Mouse (Mus musculus) heart, embryonic 11.5 days (tissue): ENCODE results near the gene Olfr810. TPM values are rescaled to one million over a fixed set of nuclear protein-coding genes. Genes with fewer than 3 reads are reported as not detected.

Source experiments
- ATAC-seq: fragments of 200-750 bp; cut with Nextera tagmentation; replicated peaks from 2 replicates; pipeline ENCODE4 v1.8.0; 2017; ENCODE audit warnings: moderate library complexity; ENCODE audit not compliant: insufficient number of reproducible peaks, low FRiP score, low TSS enrichment
- H3K27ac ChIP-seq: fragments of 300-500 bp; sonication (generic); 2 replicates; pipeline ENCODE4 v1.5.1; 2014; ENCODE audit warnings: mild to moderate bottlenecking, low read depth, low read length
- H3K27me3 ChIP-seq: fragments of 300-500 bp; sonication (generic); 2 replicates; pipeline ENCODE4 v1.6.1; 2014; ENCODE audit warnings: mild to moderate bottlenecking, low read length, mixed read lengths; ENCODE audit not compliant: control insufficient read depth, insufficient read depth
- H3K36me3 ChIP-seq: fragments of 300-500 bp; sonication (generic); 2 replicates; pipeline ENCODE4 v1.6.1; 2014; ENCODE audit warnings: mild to moderate bottlenecking, low read length, moderate library complexity, mixed read lengths; ENCODE audit not compliant: control insufficient read depth, insufficient read depth
- H3K4me1 ChIP-seq: fragments of 300-500 bp; sonication (generic); 2 replicates; pipeline ENCODE4 v1.6.1; 2014; ENCODE audit warnings: low read length; ENCODE audit not compliant: control insufficient read depth, insufficient read depth
- H3K4me2 ChIP-seq: fragments of 300-500 bp; sonication (generic); 2 replicates; pipeline ENCODE4 v1.6.1; 2014; ENCODE audit warnings: mild to moderate bottlenecking, moderate library complexity
- H3K4me3 ChIP-seq: fragments of 300-500 bp; sonication (generic); 2 replicates; pipeline ENCODE4 v1.5.1; 2014; ENCODE audit warnings: low read depth, low read length
- H3K9ac ChIP-seq: fragments of 300-500 bp; sonication (generic); 2 replicates; pipeline ENCODE4 v1.6.1; 2014; ENCODE audit warnings: mild to moderate bottlenecking, low read depth, low read length, moderate library complexity
- H3K9me3 ChIP-seq: fragments of 300-500 bp; sonication (generic); replicated peaks from 2 replicates; pipeline ENCODE4 v1.6.1; 2016; ENCODE audit warnings: low read length; ENCODE audit not compliant: control insufficient read depth
- WGBS: fragments of 180-500 bp; shearing (Covaris S2); extraction: QIAGEN DNeasy Blood & Tissue Kit; methylation state at CpG from one replicate; pipeline ENCODE4 v1.1.7; 2014; ENCODE audit not compliant: insufficient replicate concordance; 5-methylcytosine and 5-hydroxymethylcytosine counted together
- polyA plus RNA-seq: library from polyadenylated mRNA; unstranded; fragments of >200 nt; fragmentation: Nextera tagmentation; extraction: Ambion mirVana; gene quantifications from 2 replicates; pipeline ENCODE4 v1.2.1, GENCODE M21; 2014

Olfr810 gene
- polyA plus RNA-seq: not detected in 2 replicates

DNA sequence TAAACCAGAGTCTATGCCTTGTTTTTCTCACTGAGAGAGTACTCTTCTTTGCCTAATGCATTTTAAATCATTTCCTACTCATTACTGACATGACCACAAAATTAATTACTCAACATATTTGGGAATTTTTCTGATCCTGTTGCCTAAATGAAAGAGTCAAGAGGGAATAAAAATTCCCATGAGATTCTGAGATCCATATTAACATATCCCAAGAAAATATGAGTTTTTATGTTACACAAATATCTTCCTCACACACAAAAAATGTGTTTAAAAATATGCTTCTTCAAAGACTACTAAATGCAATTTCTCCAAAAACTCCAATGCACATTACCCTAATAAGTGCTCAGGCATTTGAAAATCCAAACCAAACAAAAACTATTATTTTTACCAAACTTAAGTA is at the start of gene Olfr810:
Gene Olfr810, minus strand, starts transcription at position 101 of the 400 bp plus-strand sequence.
- no peak within 1 kb of the TSS for H3K9ac ChIP-seq
- no peaks in the 10 kb centered on the region for H3K27me3 ChIP-seq
- no peak for ATAC-seq
- no peak within 1 kb of the TSS for H3K4me3 ChIP-seq
- no peak within 1 kb of the TSS for H3K27ac ChIP-seq
- no peaks in the 10 kb centered on the region for H3K9me3 ChIP-seq
- H3K4me2 ChIP-seq: no peak within 1 kb of the TSS
- no peaks in the 10 kb centered on the region for H3K4me1 ChIP-seq
- no peaks in the 10 kb centered on the region for H3K36me3 ChIP-seq

DNA sequence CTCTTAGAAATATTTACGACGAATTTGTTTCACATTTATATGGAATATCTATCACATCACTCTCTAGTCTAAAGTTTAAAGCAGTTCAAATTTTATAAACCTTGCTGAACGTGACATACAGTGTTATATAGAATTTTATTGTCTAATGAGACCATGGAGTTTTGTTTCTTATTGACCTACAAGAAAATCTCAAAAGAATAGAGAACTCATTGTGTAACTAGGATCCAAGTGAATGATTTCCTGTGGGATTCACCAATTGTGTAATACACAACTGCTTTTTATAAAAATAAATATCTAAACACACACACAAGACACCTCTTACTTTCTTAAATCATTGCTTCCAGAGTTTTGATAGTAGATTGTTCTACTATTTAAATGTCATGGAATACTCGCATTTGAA is 9.6 kb upstream of the Olfr810 start, which contains the start of gene Olfr811:
Gene Olfr811, minus strand, starts transcription at position 101 of the 400 bp plus-strand sequence.
- 71% methylated on average over 4 of the region's 4 CpGs for WGBS

DNA sequence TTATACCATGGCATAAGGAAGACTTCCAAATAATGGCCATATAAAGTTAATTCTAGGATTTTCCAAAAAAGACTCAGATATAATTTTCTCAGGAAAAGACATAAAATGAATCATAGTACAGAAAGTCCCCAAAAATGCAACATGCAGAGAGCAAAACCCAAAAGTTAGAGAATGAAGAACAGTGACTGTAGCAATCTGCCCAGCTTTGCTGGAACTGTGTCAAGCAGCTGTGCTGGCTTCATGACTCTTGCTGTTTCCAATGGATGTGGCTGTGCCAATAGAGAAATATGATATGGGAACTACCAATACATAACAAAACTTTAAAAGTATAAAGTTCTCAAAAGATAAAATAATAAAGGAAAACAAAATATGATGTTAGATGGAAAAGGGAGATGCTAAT is 16.6 kb downstream of the Olfr810 start:
- Histone ChIP-seq H3K9me3 (no peaks in the 10 kb centered on the region), H3K36me3 (no peaks in the 10 kb centered on the region), H3K4me2 (no peak overlapping the region), H3K27me3 (no peaks in the 10 kb centered on the region), H3K4me3 (no peak overlapping the region), H3K27ac (no peak overlapping the region), H3K9ac (no peak overlapping the region), H3K4me1 (no peaks in the 10 kb centered on the region)
- no peak for ATAC-seq

More for the DNA sequence above, 9.6 kb upstream of the Olfr810 start, which contains the start of gene Olfr811:
- Histone ChIP-seq H3K9me3 (no peaks in the 10 kb centered on the region), H3K9ac (no peak within 1 kb of the TSS), H3K4me1 (no peaks in the 10 kb centered on the region), H3K27me3 (no peaks in the 10 kb centered on the region), H3K27ac (no peak within 1 kb of the TSS), H3K4me3 (no peak within 1 kb of the TSS), H3K4me2 (no peak within 1 kb of the TSS), H3K36me3 (no peaks in the 10 kb centered on the region)
- no peak for ATAC-seq

DNA sequence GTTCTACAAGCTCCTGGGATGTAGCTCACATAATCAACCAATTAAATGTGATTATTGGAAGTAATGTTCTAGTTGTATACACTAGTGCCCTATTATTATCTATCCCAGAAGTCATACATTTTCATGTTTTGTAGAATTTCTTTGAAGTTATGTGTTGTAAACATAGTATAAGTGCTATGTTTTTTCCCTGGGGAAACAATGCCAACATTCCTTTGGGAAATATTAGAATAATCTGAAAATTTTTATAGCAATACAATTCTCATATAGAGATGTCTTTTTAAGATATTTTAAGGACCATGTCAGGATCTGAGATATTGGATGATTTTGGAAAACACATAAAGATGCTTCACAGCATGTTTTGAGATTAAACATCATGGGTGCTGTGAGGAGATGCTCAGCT is 20.4 kb downstream of the Olfr810 start, which contains the start of gene Olfr809:
Gene Olfr809, plus strand, starts transcription at position 301 of the 400 bp plus-strand sequence.
- Histone ChIP-seq H3K4me3 (no peak within 1 kb of the TSS), H3K4me2 (no peak within 1 kb of the TSS), H3K36me3 (no peaks in the 10 kb centered on the region), H3K4me1 (no peaks in the 10 kb centered on the region), H3K9ac (no peak within 1 kb of the TSS), H3K9me3 (no peaks in the 10 kb centered on the region), H3K27ac (no peak within 1 kb of the TSS), H3K27me3 (no peaks in the 10 kb centered on the region)
- ATAC-seq: no peak

DNA sequence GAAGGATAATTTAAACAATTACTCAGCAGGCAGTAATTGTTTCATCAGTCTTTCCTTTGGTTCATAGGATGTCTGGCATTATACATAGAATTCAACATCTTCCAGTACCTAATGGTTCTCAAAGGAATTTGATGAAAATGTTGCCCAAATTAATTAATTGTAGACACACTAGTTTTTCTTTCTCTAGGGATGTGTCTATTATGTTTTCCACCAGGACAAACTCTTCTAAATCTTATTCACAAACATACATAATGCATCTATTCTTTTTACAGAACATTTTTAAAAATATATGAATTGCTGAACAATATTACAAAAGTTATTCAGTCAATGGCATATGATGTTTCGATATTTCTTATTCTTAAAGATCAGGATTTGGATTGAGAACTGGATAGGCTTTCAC is 29.5 kb downstream of the Olfr810 start, which contains the start of gene Olfr808:
Gene Olfr808, plus strand, starts transcription at position 301 of the 400 bp plus-strand sequence.
- Histone ChIP-seq H3K36me3 (no peaks in the 10 kb centered on the region), H3K9me3 (no peaks in the 10 kb centered on the region), H3K4me2 (no peak within 1 kb of the TSS), H3K27me3 (no peaks in the 10 kb centered on the region), H3K27ac (no peak within 1 kb of the TSS), H3K9ac (no peak within 1 kb of the TSS), H3K4me3 (no peak within 1 kb of the TSS), H3K4me1 (no peaks in the 10 kb centered on the region)
- no peak for ATAC-seq
- WGBS: 81% methylated on average over 1 of the region's 1 CpGs

DNA sequence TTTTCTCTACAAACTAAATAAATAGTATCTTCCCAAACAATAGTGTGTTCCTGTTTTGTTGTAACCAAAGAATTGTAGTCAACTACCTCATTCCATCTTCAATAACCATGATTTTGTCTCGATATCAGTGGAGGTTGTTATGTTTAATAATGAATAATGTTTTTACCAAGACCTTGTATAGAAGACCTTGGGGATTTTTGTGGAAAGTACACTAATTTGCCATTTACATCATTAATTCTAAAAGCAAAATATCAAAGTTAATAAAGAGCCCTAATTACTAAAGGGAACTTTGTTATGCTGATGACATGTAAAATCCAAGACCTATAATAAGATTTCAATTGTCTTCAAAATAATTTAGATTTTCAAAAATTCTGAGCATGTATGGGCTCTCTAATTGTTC is 37.0 kb downstream of the Olfr810 start, which contains the start of gene Olfr807:
Gene Olfr807, minus strand, starts transcription at position 101 of the 400 bp plus-strand sequence.
- Histone ChIP-seq H3K4me2 (no peak within 1 kb of the TSS), H3K4me1 (no peaks in the 10 kb centered on the region), H3K27me3 (no peaks in the 10 kb centered on the region), H3K9me3 (no peaks in the 10 kb centered on the region), H3K36me3 (no peaks in the 10 kb centered on the region), H3K4me3 (no peak within 1 kb of the TSS), H3K9ac (no peak within 1 kb of the TSS), H3K27ac (no peak within 1 kb of the TSS)
- 78% methylated on average over 1 of the region's 1 CpGs for WGBS
- no peak for ATAC-seq

DNA sequence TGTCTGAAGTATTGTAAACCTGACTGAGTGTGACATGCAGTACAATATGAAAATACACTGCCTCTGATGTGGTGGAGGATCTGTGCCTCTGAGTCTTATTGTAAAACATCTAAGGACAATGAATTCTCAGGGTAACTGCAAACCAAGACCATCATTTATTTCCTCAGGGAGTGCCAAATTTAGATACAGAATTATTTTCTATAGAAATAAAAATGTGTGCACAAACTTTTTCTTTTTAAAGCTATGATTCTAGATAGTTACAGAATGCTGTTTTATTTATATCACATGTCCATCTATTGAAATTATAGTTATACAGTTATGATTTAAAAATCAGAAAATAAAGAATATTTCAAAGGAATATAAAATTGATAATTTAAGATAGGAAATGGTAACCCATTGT is 52.9 kb downstream of the Olfr810 start, which contains the start of gene Olfr806:
Gene Olfr806, minus strand, starts transcription at position 101 of the 400 bp plus-strand sequence.
- H3K4me2 ChIP-seq: no peak within 1 kb of the TSS
- no peak within 1 kb of the TSS for H3K27ac ChIP-seq
- H3K9ac ChIP-seq: no peak within 1 kb of the TSS
- H3K4me3 ChIP-seq: no peak within 1 kb of the TSS
- ATAC-seq: no peak
- H3K9me3 ChIP-seq: no peaks in the 10 kb centered on the region
- H3K36me3 ChIP-seq: no peaks in the 10 kb centered on the region
- H3K4me1 ChIP-seq: no peaks in the 10 kb centered on the region
- H3K27me3 ChIP-seq: no peaks in the 10 kb centered on the region

Other genes starting within 250 kb of the Olfr810 start
- gene Olfr794, start 227.3 kb downstream of the Olfr810 start, polyA plus RNA-seq: not detected in 2 replicates
- not detected in 2 replicates for gene Olfr796, start 182.3 kb downstream of the Olfr810 start, polyA plus RNA-seq
- not detected in 2 replicates for gene Olfr798, start 167.0 kb downstream of the Olfr810 start, polyA plus RNA-seq
- gene Olfr799, start 157.4 kb downstream of the Olfr810 start, polyA plus RNA-seq: not detected in 2 replicates
- gene Olfr800, start 137.2 kb downstream of the Olfr810 start, polyA plus RNA-seq: not detected in 2 replicates
- gene Olfr801, start 121.1 kb downstream of the Olfr810 start, polyA plus RNA-seq: not detected in 2 replicates
- 0.03 TPM in 1 of 2 replicates, not detected in the other for gene Olfr802, start 106.7 kb downstream of the Olfr810 start, polyA plus RNA-seq
- not detected in 2 replicates for gene Olfr803, start 100.6 kb downstream of the Olfr810 start, polyA plus RNA-seq
- gene Olfr804, start 91.7 kb downstream of the Olfr810 start, polyA plus RNA-seq: not detected in 2 replicates
- gene Olfr805, start 65.5 kb downstream of the Olfr810 start, polyA plus RNA-seq: not detected in 2 replicates
- gene Olfr806, start 53.0 kb downstream of the Olfr810 start, polyA plus RNA-seq: not detected in 2 replicates
- gene Olfr807, start 37.1 kb downstream of the Olfr810 start, polyA plus RNA-seq: not detected in 2 replicates
- not detected in 2 replicates for gene Olfr808, start 29.4 kb downstream of the Olfr810 start, polyA plus RNA-seq
- not detected in 2 replicates for gene Olfr809, start 20.3 kb downstream of the Olfr810 start, polyA plus RNA-seq
- not detected in 2 replicates for gene Olfr811, start 9.5 kb upstream of the Olfr810 start, polyA plus RNA-seq
- not detected in 2 replicates for gene Olfr812, start 51.2 kb upstream of the Olfr810 start, polyA plus RNA-seq
- not detected in 2 replicates for gene Olfr813, start 60.5 kb upstream of the Olfr810 start, polyA plus RNA-seq
- not detected in 2 replicates for gene Olfr814, start 84.9 kb upstream of the Olfr810 start, polyA plus RNA-seq
- not detected in 2 replicates for gene Olfr815, start 111.0 kb upstream of the Olfr810 start, polyA plus RNA-seq
- not detected in 2 replicates for gene Olfr816, start 120.7 kb upstream of the Olfr810 start, polyA plus RNA-seq
- not detected in 2 replicates for gene Olfr818, start 154.2 kb upstream of the Olfr810 start, polyA plus RNA-seq
- not detected in 2 replicates for gene Olfr819, start 172.3 kb upstream of the Olfr810 start, polyA plus RNA-seq
- gene Olfr247, start 181.2 kb upstream of the Olfr810 start, polyA plus RNA-seq: not detected in 2 replicates
- gene Gm10310, start 190.1 kb upstream of the Olfr810 start, polyA plus RNA-seq: not detected in 2 replicates
- not detected in 2 replicates for gene Olfr820, start 217.7 kb upstream of the Olfr810 start, polyA plus RNA-seq
- not detected in 2 replicates for gene Olfr821, start 235.4 kb upstream of the Olfr810 start, polyA plus RNA-seq